Mouse (Mus musculus): ENCODE data around the gene Baiap2l1.

DNA sequence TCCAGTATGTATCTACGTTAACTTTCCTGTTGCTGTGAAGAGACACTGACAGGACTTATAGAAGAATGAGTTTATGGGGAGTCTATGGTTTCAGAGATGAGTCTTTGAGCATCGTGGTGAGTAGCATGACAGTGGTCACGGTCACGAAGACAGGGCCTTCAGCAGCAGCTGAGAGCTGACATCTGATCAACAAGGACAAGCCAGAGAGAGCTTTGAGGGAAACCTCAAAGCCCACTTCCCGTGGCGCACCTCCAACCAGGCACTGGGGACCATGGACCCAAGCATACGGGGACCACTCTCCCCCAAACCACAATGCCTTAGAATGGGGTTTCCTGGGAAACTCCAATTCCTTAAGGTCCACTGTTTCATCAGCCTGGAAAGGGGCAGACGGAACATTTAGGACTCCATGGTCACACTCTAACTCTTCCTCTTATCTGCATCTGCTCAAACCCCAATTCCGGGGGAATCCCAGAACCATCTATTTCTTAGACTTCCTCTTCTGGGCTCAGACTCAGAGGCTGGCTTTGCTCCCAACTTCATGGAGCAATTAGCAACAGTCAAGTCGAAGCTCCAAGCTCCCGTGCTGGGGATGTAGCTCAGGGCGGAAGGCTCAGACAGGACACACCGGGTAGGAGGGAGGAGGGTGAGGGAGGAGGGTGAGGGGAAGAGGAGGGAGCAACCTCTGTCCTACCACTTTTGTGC, 105.9 kb downstream of the Baiap2l1 start:
- no peak for TF ChIP-seq CTCF (IDR thresholded peaks at IDR 0.05; ENCODE audit: borderline replicate concordance, control insufficient read depth, extremely low read depth, insufficient read depth, low read length, poor library complexity)
- no peak for TF ChIP-seq POLR2A (IDR thresholded peaks at IDR 0.05; ENCODE audit: control insufficient read depth, extremely low read depth, insufficient read depth, low read length, poor library complexity)

Measured in thymus, adult 2 months (tissue).